Mouse (Mus musculus) lung, postnatal 14 days (tissue): ENCODE data around the gene 1700016H13Rik.

Experiments
- DNase-seq: peaks from one replicate; pipeline ENCODE4 v3.0.0; 2021

The 1700016H13Rik gene

GRCm38 (mm10) chr5:103655346-103656118 lies at the start of gene 1700016H13Rik:
Gene 1700016H13Rik, minus strand, starts transcription at chr5:103656010.
- peak; percentile 85 for DNase-seq

GRCm38 (mm10) chr5:103705331-103705730 lies 49.5 kb upstream of the 1700016H13Rik start:
- no peak for DNase-seq

GRCm38 (mm10) chr5:103702527-103702926 lies 46.7 kb upstream of the 1700016H13Rik start:
- no peak for DNase-seq

GRCm38 (mm10) chr5:103701466-103701865 lies 45.7 kb upstream of the 1700016H13Rik start:
- no peak for DNase-seq

GRCm38 (mm10) chr5:103700661-103701060 lies 44.9 kb upstream of the 1700016H13Rik start:
- DNase-seq: no peak

GRCm38 (mm10) chr5:103699537-103699936 lies 43.7 kb upstream of the 1700016H13Rik start:
- DNase-seq: no peak

GRCm38 (mm10) chr5:103698577-103698976 lies 42.8 kb upstream of the 1700016H13Rik start:
- no peak for DNase-seq

GRCm38 (mm10) chr5:103697875-103698491 lies 42.2 kb upstream of the 1700016H13Rik start:
- DNase-seq: no peak

GRCm38 (mm10) chr5:103694094-103694493 lies 38.3 kb upstream of the 1700016H13Rik start:
- no peak for DNase-seq

- peak; percentile 31 for DNase-seq
Measured at GRCm38 (mm10) chr5:103693041-103693641, 37.3 kb upstream of the 1700016H13Rik start.

GRCm38 (mm10) chr5:103692531-103693040 lies 36.8 kb upstream of the 1700016H13Rik start:
- peak; percentile 46 for DNase-seq

GRCm38 (mm10) chr5:103691624-103692530 lies 36.1 kb upstream of the 1700016H13Rik start, which contains the start of gene Aff1:
Gene Aff1, plus strand, starts transcription at chr5:103692374.
- DNase-seq: peak; percentile 96

- DNase-seq: peak; percentile 31
Measured at GRCm38 (mm10) chr5:103691171-103691570, 35.4 kb upstream of the 1700016H13Rik start.

GRCm38 (mm10) chr5:103690190-103690589 lies 34.4 kb upstream of the 1700016H13Rik start:
- DNase-seq: no peak

- no peak for DNase-seq
Measured at GRCm38 (mm10) chr5:103689645-103690044, 33.8 kb upstream of the 1700016H13Rik start.

GRCm38 (mm10) chr5:103681824-103682223 lies 26.0 kb upstream of the 1700016H13Rik start:
- no peak for DNase-seq

GRCm38 (mm10) chr5:103680381-103680780 lies 24.6 kb upstream of the 1700016H13Rik start:
- peak; percentile 90 for DNase-seq

GRCm38 (mm10) chr5:103678974-103679373 lies 23.2 kb upstream of the 1700016H13Rik start:
- no peak for DNase-seq

GRCm38 (mm10) chr5:103677894-103678293 lies 22.1 kb upstream of the 1700016H13Rik start:
- DNase-seq: no peak

- DNase-seq: no peak
Measured at GRCm38 (mm10) chr5:103676289-103676881, 20.6 kb upstream of the 1700016H13Rik start.

- DNase-seq: no peak
Measured at GRCm38 (mm10) chr5:103674482-103674881, 18.7 kb upstream of the 1700016H13Rik start.

GRCm38 (mm10) chr5:103673611-103674010 lies 17.8 kb upstream of the 1700016H13Rik start:
- no peak for DNase-seq
